Mouse (Mus musculus) cortical plate, adult 2 months (tissue): ENCODE data around the gene Chkb.

Source experiments
- CTCF ChIP-seq: fragments of 200-500 bp; IDR thresholded peaks from 2 replicates; pipeline ENCODE4 v1.5.1; 2011; ENCODE audit warnings: mild to moderate bottlenecking, control low read depth, low read length; ENCODE audit not compliant: insufficient read depth; ENCODE audit errors: extremely low read depth
- POLR2A ChIP-seq: fragments of 200-500 bp; IDR thresholded peaks from 2 replicates; pipeline ENCODE4 v1.6.1; 2011; ENCODE audit warnings: mild to moderate bottlenecking, low read length, control low read depth; ENCODE audit not compliant: insufficient read depth; ENCODE audit errors: extremely low read depth

DNA sequence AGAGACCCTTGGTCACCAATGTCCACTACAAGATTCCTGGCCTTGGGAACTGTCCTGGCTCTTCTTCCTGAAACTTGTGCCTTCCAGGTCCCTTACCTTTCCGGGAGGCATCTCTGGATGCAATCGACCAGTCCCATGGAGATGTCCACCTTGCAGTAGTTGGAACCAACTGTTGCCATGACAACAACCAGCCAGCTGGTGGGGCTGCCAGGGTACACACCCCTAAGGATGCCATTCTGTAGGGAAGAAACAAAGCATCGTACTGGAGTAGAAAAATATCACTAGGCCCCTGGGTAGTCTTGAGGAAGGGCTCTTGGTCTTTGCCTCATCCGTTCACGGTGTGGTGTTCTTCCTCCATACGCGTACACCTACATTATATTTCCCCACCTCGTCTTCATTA, 5.1 kb downstream of the Chkb start:
- no peak for TF ChIP-seq CTCF
- no peak for TF ChIP-seq POLR2A
